Mouse (Mus musculus) midbrain, embryonic 16.5 days (tissue): ENCODE results near the gene Knl1. TPM values are rescaled to one million over a fixed set of nuclear protein-coding genes. Genes with fewer than 3 reads are reported as not detected.
"Not testable (repeated sequence)": the region's sequence is repeated elsewhere in the genome, so short reads cannot be mapped to it uniquely, and the experiment has no call there.

Experiments used
- ATAC-seq: fragments of 200-750 bp; cut with Nextera tagmentation; 2 replicates; pipeline ENCODE4 v1.8.0; 2017; ENCODE audit warnings: moderate TSS enrichment
- H3K27ac ChIP-seq: fragments of 300-500 bp; sonication (generic); 2 replicates; pipeline ENCODE4 v1.5.1; 2014; ENCODE audit warnings: mild to moderate bottlenecking, low read length, mixed read lengths
- H3K27me3 ChIP-seq: fragments of 300-500 bp; sonication (generic); 2 replicates; pipeline ENCODE4 v1.6.1; 2014; ENCODE audit warnings: low read depth, low read length, mixed read lengths; ENCODE audit not compliant: control insufficient read depth, insufficient read depth
- H3K36me3 ChIP-seq: fragments of 300-500 bp; sonication (generic); 2 replicates; pipeline ENCODE4 v1.6.1; 2014; ENCODE audit warnings: mild to moderate bottlenecking, low read length, moderate library complexity, mixed read lengths; ENCODE audit not compliant: control insufficient read depth, insufficient read depth
- H3K4me1 ChIP-seq: fragments of 300-500 bp; sonication (generic); 2 replicates; pipeline ENCODE4 v1.6.1; 2014; ENCODE audit warnings: mild to moderate bottlenecking, low read length, mixed read lengths; ENCODE audit not compliant: control insufficient read depth, insufficient read depth
- H3K4me2 ChIP-seq: fragments of 300-500 bp; sonication (generic); 2 replicates; pipeline ENCODE4 v1.6.1; 2014; ENCODE audit warnings: mild to moderate bottlenecking, low read length, mixed read lengths
- H3K4me3 ChIP-seq: fragments of 300-500 bp; sonication (generic); 2 replicates; pipeline ENCODE4 v1.5.1; 2014; ENCODE audit warnings: low read depth, mild to moderate bottlenecking, low read length, moderate library complexity, mixed read lengths
- H3K9ac ChIP-seq: fragments of 300-500 bp; sonication (generic); 2 replicates; pipeline ENCODE4 v1.6.1; 2014; ENCODE audit warnings: low read depth, low read length, mixed read lengths
- H3K9me3 ChIP-seq: fragments of 300-500 bp; sonication (generic); replicated peaks from 2 replicates; pipeline ENCODE4 v1.6.1; 2014; ENCODE audit warnings: mild to moderate bottlenecking, low read length, mixed read lengths; ENCODE audit not compliant: control insufficient read depth, poor library complexity, severe bottlenecking
- WGBS: fragments of 180-500 bp; shearing (Covaris S2); extraction: QIAGEN DNeasy Blood & Tissue Kit; methylation state at CpG from one replicate; pipeline ENCODE4 v1.1.7; 2014; 5-methylcytosine and 5-hydroxymethylcytosine counted together
- polyA plus RNA-seq: library from polyadenylated mRNA; unstranded; fragments of >200 nt; fragmentation: Nextera tagmentation; extraction: Ambion mirVana; gene quantifications from 2 replicates; pipeline ENCODE4 v1.2.1, GENCODE M21; 2015

The Knl1 gene
- 4.5 and 8.4 TPM in 2 replicates for polyA plus RNA-seq

DNA sequence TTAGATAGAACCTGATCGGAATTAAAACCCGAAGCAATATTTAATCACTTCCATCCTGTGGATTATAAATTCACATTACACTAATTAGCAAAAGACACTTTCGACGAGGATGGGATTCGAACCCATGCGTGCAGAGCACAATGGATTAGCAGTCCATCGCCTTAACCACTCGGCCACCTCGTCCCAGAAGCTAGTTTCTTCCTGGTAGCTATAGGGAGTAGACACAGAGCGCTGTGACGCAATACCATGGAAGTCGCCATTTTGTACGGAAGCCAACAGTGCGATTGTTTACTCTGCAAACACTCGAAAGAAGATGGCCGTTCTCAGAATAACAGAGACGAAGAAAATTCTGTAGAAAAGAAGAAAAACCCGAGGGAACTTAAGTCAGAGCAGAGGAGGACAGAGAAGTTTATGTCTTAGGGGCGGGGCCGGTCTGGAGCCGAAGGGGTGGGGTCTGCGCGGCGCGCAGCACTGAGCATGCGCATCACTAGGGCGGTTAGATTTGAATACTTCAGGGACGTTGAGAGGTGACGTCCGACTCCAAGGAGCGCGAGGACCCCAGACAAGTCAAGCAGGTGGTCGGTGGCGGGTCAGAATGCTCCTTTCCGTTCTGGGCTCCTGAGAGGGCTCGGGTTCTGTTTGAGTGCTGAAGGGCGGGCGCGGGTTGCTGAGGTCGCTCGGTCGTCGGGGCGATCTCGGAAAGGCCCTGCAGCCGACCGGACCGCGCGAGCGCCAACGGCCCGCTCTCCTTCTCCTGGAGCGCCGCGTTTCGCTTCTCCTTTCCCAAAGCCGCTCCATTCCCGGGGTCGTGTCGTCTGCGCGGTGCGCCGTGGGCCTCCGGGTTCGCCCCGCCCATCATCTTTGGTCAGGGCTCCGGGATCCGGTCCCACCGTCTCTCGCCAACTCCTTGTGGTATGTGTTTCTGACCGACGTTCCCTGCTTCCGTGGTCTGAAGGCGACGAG, at the start of gene Knl1:
Gene Knl1 (plus strand): TSS at position 471 of the 963 bp plus-strand sequence.
- H3K36me3 ChIP-seq: no peaks in the 10 kb centered on the region
- no peaks in the 10 kb centered on the region for H3K27me3 ChIP-seq
- H3K27ac ChIP-seq: peak within 1 kb of the TSS; percentile 63
- H3K4me1 ChIP-seq: peaks cover 6% of the 10 kb centered on the region
- under 1% methylated on average over 77 of the region's 77 CpGs for WGBS
- peak within 1 kb of the TSS; percentile 58 for H3K9ac ChIP-seq
- H3K4me3 ChIP-seq: peak within 1 kb of the TSS; percentile 55
- peak within 1 kb of the TSS; percentile 76 for H3K4me2 ChIP-seq
- ATAC-seq: peak; percentile 97
- no peaks in the 10 kb centered on the region for H3K9me3 ChIP-seq

GRCm38 (mm10) chr2:118998115-118998866, 48.6 kb upstream of the Knl1 start:
- no peaks in the 10 kb centered on the region for H3K27me3 ChIP-seq
- WGBS: 79% methylated on average over 6 of the region's 6 CpGs
- peaks cover 11% of the 10 kb centered on the region for H3K4me1 ChIP-seq
- no peak overlapping the region for H3K4me3 ChIP-seq
- H3K9ac ChIP-seq: no peak overlapping the region
- no peaks in the 10 kb centered on the region for H3K9me3 ChIP-seq
- no peak overlapping the region for H3K27ac ChIP-seq
- H3K36me3 ChIP-seq: no peaks in the 10 kb centered on the region
- no peak overlapping the region for H3K4me2 ChIP-seq
- ATAC-seq: no peak

DNA sequence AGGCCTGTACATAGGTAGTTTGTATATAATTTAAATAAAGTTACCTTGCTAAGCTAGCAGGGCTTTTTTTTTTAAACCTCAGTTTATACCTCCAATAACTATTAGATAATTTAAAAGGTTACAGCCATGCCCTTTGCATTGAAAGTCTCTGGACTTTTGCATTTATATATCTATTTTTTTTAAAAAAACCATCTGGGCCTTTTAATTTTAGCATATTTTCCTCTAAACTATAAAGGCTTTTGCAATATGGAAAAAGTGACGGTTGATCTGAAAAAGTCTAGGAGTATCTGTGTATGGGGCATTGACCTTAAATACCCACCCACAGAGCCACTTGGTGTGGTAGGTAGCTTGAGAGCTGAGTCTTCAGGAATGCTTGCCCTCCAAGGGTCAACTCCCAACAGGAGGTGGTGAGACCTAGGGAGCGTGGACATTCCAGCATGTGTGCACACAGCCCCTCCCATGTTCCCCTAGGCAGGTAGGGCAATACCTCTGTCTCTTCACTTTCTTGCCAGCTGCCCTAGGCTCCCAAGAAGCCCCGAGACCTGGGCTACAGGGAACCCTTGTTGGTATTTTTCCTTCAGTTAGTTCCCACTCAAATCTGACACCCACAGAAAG, 47.8 kb upstream of the Knl1 start:
- 41% methylated on average over 3 of the region's 3 CpGs for WGBS
- Histone ChIP-seq H3K4me1 (peaks cover 11% of the 10 kb centered on the region), H3K27ac (no peak overlapping the region), H3K9me3 (no peaks in the 10 kb centered on the region), H3K9ac (no peak overlapping the region), H3K36me3 (no peaks in the 10 kb centered on the region), H3K27me3 (no peaks in the 10 kb centered on the region), H3K4me3 (no peak overlapping the region), H3K4me2 (no peak overlapping the region)
- no peak for ATAC-seq

- Histone ChIP-seq H3K36me3 (no peaks in the 10 kb centered on the region), H3K27ac (no peak overlapping the region), H3K27me3 (no peaks in the 10 kb centered on the region), H3K9ac (no peak overlapping the region), H3K4me1 (no peaks in the 10 kb centered on the region), H3K4me2 (no peak overlapping the region), H3K4me3 (no peak overlapping the region), H3K9me3 (no peaks in the 10 kb centered on the region)
- ATAC-seq: no peak
- WGBS: 89% methylated on average over 7 of the region's 7 CpGs
Measured at GRCm38 (mm10) chr2:119006886-119007285, 40.0 kb upstream of the Knl1 start.

DNA sequence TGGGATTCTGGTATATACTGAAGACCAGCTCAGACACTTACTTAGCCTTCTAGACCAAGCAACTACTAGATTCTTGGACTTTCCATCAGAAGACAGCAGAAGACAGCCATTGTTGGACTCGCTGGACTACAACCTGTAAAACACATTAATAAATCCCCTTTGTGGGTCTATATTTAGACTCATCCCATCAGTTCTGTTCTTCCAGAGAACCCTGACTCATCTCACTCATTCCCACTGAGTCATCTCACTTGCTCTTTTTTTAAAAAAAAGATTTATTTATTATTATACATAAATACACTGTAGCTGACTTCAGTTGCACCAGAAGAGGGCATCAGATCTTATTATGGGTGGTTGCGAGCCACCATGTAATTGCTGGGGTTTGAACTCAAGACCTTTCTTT, 37.5 kb upstream of the Knl1 start:
- Histone ChIP-seq H3K27ac (no peak overlapping the region), H3K4me2 (no peak overlapping the region), H3K9me3 (no peaks in the 10 kb centered on the region), H3K36me3 (no peaks in the 10 kb centered on the region), H3K27me3 (no peaks in the 10 kb centered on the region), H3K4me3 (no peak overlapping the region), H3K4me1 (no peaks in the 10 kb centered on the region), H3K9ac (no peak overlapping the region)
- WGBS: 97% methylated on average over 2 of the region's 2 CpGs
- no peak for ATAC-seq

DNA sequence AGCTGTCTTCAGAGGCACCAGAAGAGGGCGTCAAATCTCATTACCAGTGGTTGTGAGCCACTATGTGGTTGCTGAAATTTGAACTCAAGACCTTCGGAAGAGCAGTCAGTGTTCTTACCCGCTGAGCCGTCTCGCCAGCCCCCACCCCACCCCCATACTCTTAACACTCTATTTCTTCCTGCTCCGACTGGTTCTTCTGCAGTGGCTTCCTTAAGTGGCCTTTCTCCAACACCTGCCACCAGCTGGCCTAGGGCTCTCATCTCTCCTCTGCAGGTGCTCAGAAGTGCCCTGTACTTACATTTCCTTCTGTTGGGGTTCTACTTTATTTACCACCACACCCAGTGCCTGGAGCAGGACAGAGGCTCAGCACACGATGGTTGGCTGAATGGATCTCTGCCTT, 31.9 kb upstream of the Knl1 start:
- no peak for ATAC-seq
- Histone ChIP-seq H3K4me3 (no peak overlapping the region), H3K9me3 (no peaks in the 10 kb centered on the region), H3K4me2 (no peak overlapping the region), H3K27me3 (no peaks in the 10 kb centered on the region), H3K4me1 (peaks cover 3% of the 10 kb centered on the region; the same call in 1 of the 2 replicates), H3K9ac (no peak overlapping the region), H3K36me3 (peaks cover 9% of the 10 kb centered on the region), H3K27ac (no peak overlapping the region)
- 84% methylated on average over 7 of the region's 7 CpGs for WGBS

- Histone ChIP-seq H3K9ac (no peak overlapping the region), H3K4me2 (no peak overlapping the region), H3K27ac (no peak overlapping the region), H3K4me3 (no peak overlapping the region), H3K36me3 (peaks cover 9% of the 10 kb centered on the region), H3K4me1 (peaks cover 3% of the 10 kb centered on the region; the same call in 1 of the 2 replicates), H3K9me3 (no peaks in the 10 kb centered on the region), H3K27me3 (no peaks in the 10 kb centered on the region)
- ATAC-seq: no peak
- WGBS: 78% methylated on average over 12 of the region's 12 CpGs
Measured at GRCm38 (mm10) chr2:119015604-119016180, 31.2 kb upstream of the Knl1 start.

GRCm38 (mm10) chr2:119016312-119016711, 30.6 kb upstream of the Knl1 start:
- not testable (repeated sequence) for H3K4me1 ChIP-seq, H3K9me3 ChIP-seq, H3K4me2 ChIP-seq, H3K27ac ChIP-seq, H3K9ac ChIP-seq, H3K4me3 ChIP-seq, ATAC-seq, H3K27me3 ChIP-seq
- WGBS: 70% methylated on average over 4 of the region's 4 CpGs
- peaks cover 14% of the 10 kb centered on the region for H3K36me3 ChIP-seq
